Mouse (Mus musculus) adrenal gland (tissue): ENCODE measurements around the gene Alpl.

ENCODE experiments used
- intact Hi-C: fragments of 180-260 bp; cut with DNase I; formaldehyde crosslinking; loops from one replicate; pipeline ENCODE4 v1.15.1; 2025

The Alpl gene

GRCm38 (mm10) chr4:137771749-137772148, 24.4 kb downstream of the Alpl start:
- intact Hi-C loops, result no loop called here

GRCm38 (mm10) chr4:137770901-137771612, 25.1 kb downstream of the Alpl start:
- intact Hi-C loops, result no loop called here

- intact Hi-C loops, result no loop called here
Observed at GRCm38 (mm10) chr4:137769635-137770034, 26.5 kb downstream of the Alpl start.

- intact Hi-C loops, result no loop called here
Observed at GRCm38 (mm10) chr4:137768831-137769230, 27.4 kb downstream of the Alpl start.

- intact Hi-C loops, result no loop called here
Observed at GRCm38 (mm10) chr4:137768381-137768780, 27.8 kb downstream of the Alpl start.

- intact Hi-C loops, result no loop called here
Observed at GRCm38 (mm10) chr4:137766365-137766764, 29.8 kb downstream of the Alpl start.

GRCm38 (mm10) chr4:137765554-137765971, 30.6 kb downstream of the Alpl start:
- intact Hi-C loops, result no loop called here

GRCm38 (mm10) chr4:137764621-137765020, 31.6 kb downstream of the Alpl start:
- intact Hi-C loops, result no loop called here

GRCm38 (mm10) chr4:137763920-137764495, 32.2 kb downstream of the Alpl start:
- intact Hi-C loops, result no loop called here

- intact Hi-C loops, result no loop called here
Observed at GRCm38 (mm10) chr4:137762886-137763285, 33.3 kb downstream of the Alpl start.

- intact Hi-C loops, result no loop called here
Observed at GRCm38 (mm10) chr4:137754446-137754845, 41.7 kb downstream of the Alpl start.

GRCm38 (mm10) chr4:137753199-137753598, 43.0 kb downstream of the Alpl start:
- intact Hi-C loops, result no loop called here

- intact Hi-C loops, result no loop called here
Observed at GRCm38 (mm10) chr4:137752471-137752870, 43.7 kb downstream of the Alpl start.

GRCm38 (mm10) chr4:137751717-137752116, 44.5 kb downstream of the Alpl start:
- intact Hi-C loops, result no loop called here

- intact Hi-C loops, result no loop called here
Observed at GRCm38 (mm10) chr4:137751310-137751709, 44.9 kb downstream of the Alpl start.

- intact Hi-C loops, result no loop called here
Observed at GRCm38 (mm10) chr4:137750121-137750520, 46.1 kb downstream of the Alpl start.

GRCm38 (mm10) chr4:137749680-137750079, 46.5 kb downstream of the Alpl start:
- intact Hi-C loops, result no loop called here

GRCm38 (mm10) chr4:137748726-137749125, 47.5 kb downstream of the Alpl start:
- intact Hi-C loops, result no loop called here

- intact Hi-C loops, result no loop called here
Observed at GRCm38 (mm10) chr4:137747590-137747989, 48.6 kb downstream of the Alpl start.

- intact Hi-C loops, result no loop called here
Observed at GRCm38 (mm10) chr4:137747091-137747490, 49.1 kb downstream of the Alpl start.

GRCm38 (mm10) chr4:137744433-137744918, 51.7 kb downstream of the Alpl start:
- intact Hi-C loops, result no loop called here

GRCm38 (mm10) chr4:137743791-137744190, 52.4 kb downstream of the Alpl start:
- intact Hi-C loops, result no loop called here

GRCm38 (mm10) chr4:137740350-137740749, 55.8 kb downstream of the Alpl start:
- intact Hi-C loops, result no loop called here
